Mouse (Mus musculus): ENCODE data around the gene Col11a1.

The Col11a1 gene

DNA sequence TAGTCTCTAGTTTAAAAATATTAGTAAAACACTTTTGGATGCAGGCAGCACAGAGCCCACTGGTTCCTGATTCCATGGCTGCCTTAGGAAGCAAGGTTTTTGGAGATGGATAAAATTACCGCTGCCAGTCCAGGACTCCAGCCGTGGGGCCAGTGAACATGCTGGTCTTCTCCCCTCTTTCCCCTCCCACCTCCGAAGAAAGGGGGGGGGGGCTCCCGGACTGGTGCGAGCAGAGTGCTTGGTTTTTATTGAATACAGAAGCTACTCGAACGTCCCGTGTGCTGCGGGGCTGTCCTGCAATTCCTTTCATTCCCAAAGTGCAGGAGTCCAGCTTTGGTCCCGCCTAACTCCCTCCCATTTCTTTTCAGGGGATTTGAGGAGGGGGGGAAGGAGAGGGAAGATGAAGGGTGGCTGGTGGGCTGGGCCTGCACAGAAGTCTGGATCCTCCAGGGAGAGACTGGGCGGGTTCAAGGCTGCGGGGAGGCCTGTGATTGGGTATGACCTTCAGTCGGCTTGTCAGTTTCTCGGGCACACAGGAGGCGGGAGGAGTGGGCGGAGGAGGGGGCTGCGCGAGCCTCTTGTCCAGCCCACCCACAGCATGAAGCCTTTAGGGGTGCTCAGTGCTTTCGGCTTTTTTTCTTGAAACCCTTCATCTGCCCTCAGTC, at the start of gene Col11a1:
Gene Col11a1, plus strand, starts transcription at position 570 of the 665 bp plus-strand sequence.
- POLR2A ChIA-PET: no interaction called here
- CTCF ChIA-PET: no interaction called here

DNA sequence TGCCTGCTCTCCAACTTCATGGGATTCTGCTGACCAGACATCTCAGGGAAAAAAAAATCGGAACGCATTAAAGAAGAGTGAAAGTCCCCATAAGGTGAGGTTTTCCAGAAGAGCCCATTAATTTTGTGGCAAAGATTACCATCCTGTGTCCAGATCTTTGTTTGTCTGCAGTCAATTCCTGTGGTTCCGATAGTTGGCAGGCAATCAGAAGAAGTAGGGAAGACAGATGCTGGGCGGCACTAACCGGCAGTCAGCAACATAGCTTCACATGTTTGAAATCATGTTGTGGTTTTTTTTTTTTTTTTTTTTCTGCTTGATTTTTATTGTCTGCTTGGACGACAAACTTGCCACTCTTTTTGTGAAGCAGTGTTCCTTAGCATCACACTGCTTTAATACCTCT, 39.4 kb upstream of the Col11a1 start:
- ChIA-PET POLR2A (interaction anchor here in 1 of 4 experiments (0.6 kb wide), 1 partner anchor 35 kb away, joined by 5 read pairs; no protein-coding TSS in a partner anchor), CTCF (no interaction called here)

DNA sequence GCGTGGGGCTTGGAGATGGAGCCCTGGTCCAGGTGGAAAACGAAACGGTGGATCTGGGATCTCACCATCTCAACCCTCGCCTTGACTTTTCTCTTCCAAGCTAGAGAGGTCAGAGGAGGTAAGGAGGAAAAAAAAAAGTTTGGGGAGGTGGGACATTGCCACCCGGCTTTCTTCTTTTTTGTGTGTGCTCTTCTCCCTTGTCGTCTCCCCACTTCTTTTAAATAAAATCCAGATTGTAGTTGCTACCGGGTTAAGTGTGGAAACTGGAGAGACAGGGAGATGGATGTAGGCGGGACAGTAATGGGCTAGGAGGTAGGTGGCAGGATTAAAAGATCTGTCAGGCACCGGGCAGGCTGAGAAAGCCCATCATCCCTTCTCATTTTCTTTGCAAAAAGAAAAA, 546 bp downstream of the Col11a1 start:
- CTCF ChIA-PET: interaction anchor here in 1 of 4 experiments (0.8 kb wide), 1 partner anchor 66 kb away, joined by 4 read pairs; no protein-coding TSS in a partner anchor
- POLR2A ChIA-PET: no interaction called here

DNA sequence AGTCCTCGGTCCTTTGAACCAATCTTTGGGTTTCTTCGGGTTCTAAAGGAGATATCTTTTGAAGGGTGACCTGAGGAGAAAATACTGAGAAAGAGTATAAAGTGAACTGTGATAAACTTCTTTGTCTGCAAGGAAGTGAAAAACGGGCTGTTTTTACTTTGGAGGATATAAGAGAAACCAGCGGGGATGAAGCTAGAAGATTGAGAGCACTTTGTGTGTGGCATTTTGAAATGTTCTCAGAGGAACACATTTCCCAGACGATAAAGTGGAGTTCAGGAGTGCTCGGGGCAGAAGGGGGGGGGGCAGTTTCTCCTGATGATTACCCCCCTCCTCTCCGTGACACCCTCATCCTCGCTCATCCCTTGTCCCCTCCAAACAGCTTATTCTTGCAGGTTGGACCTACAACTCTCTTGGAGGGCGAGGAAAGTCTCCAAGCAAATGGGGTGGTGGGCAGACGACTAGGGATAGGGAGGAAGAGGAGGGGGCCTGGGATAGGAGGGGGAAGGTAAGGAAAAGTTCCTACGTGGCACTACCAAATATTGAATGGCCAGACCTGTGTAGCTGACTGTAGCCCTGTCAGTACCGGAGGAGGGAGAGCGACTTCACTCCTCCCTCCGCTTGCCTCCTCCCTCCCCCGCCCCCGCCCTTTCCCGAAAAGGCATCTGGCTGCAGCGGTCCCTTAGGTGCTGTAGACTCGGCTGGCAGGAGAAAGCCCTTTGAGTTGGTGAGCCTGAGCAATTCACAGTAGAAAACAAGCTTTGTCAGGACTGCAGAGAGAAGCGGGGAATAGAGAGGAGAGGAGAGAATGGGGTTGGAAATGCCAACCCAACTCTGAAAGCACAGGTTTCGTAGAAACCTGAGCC, 1.2 kb downstream of the Col11a1 start:
- POLR2A ChIA-PET: no interaction called here
- CTCF ChIA-PET: interaction anchor here in 2 of 4 experiments (0.6 to 0.8 kb wide), 2 partner anchors 66 to 1611 kb away, joined by 3 to 4 read pairs; no protein-coding TSS in a partner anchor

DNA sequence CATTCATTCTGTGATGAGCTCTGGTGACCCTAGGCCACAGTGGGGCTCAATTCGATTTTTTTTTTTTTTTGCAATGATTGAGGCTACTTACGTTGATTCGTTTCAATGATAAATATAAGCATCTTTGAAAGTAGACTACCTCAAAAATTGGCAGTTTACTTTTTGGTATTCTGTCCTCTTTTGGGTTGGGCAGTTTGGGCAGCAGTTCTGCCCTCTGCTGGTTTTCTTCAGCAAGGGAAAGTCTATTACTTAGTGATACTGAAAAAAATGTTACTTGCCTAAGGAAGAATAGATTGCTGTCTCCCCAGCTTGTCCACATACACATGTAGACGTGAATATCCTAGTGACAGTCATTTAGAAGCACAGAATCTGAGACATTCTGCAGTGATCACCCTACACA, 2.0 kb downstream of the Col11a1 start:
- ChIA-PET CTCF (interaction anchor here in 1 of 4 experiments (0.6 kb wide), 1 partner anchor 151 kb away, joined by 7 read pairs; no protein-coding TSS in a partner anchor), POLR2A (no interaction called here)

DNA sequence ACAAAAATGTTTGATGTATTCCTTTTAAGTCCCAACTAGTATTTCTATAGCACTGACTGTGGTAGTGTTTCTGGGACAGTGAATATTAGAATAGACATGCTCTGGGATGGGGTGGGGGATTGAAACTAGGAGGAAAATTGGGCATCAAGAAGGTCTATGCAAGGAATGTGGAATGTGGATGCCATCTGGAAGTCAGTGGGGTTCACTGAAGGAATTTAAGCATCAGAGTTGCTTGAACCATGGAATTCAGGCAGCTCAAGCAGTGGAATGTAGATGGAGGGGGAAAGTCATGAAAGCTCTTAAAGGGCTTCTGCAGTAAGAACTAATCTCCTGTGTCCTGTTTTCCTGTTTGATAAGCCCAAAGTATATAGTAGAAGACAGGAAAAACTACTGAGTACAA, 22.1 kb downstream of the Col11a1 start:
- POLR2A ChIA-PET: no interaction called here
- CTCF ChIA-PET: no interaction called here

DNA sequence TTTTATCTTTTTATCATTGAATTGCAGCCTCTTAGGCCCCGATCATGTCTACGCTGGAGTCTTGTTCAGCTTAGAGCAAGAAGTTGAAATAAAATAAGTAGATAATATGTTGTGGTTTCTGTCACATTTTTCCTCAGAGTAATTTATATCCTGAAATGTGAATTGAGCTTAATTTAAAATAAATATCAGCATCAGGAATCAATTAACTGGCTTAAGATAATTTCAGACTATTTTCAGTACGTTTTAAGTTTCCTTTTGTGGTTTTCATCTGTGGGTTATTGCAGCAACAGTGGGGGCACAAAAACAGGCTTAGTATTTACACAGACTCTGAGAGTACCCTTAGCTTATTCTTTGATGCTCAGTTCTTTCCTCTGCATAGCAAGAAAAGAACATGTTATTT, 23.2 kb downstream of the Col11a1 start:
- POLR2A ChIA-PET: no interaction called here
- CTCF ChIA-PET: no interaction called here

DNA sequence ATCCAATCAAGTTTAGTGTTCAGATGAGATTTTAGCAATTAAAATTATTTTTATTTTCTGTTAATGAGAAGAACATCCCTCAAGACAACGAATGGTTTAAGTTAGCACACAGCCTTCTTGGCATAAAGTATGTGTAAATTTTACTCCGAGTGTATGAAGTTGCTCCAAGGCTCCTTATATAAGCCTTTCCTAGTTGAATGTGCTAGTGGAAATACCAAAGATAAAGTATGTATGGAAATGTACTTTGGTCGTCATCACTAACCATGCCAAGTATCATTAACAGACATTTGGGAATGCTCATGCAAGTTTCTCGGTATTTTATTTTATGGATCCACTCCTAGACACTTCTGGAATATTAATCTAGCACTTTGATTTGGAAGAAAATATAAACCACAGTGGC, 34.8 kb downstream of the Col11a1 start:
- CTCF ChIA-PET: no interaction called here
- POLR2A ChIA-PET: no interaction called here

DNA sequence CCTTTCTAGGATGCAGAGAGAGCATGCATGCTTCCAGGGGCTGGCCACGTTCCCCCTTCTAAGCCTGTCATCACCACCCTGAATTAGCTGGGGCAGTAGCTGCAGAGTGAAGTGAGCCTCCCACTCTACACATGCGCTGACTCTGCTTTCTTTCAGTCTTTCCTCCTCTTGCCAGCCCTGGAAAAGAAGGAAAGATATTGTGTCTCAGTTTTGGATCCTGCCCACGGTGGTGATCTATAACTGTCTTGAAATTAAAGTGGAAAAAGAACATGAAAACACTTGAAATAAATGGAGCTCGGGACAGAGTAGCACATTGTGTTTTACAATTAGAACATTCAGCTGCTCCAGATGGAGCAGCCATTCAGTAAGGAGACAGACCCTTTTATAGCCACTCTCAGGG, 35.2 kb downstream of the Col11a1 start:
- CTCF ChIA-PET: no interaction called here
- POLR2A ChIA-PET: no interaction called here

DNA sequence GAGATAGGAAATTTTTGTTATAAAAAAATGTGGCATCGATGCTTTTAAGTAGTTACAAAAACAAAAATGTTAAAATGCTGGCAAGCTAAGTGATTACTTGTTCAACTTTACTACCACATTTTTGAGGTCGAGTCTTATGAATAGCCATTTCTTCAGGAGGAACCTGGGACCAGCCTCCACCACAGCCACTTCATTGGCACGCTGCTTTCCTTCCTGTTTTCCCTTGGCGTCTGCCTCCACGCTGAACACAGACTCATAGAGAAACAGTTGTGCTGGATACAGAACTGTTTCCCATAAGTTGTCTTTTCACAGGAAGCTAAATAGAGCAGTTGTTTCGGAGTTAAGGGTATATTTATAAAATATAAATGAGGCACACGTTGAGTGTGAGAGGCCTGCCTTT, 69.0 kb downstream of the Col11a1 start:
- ChIA-PET CTCF (no interaction called here), POLR2A (no interaction called here)

DNA sequence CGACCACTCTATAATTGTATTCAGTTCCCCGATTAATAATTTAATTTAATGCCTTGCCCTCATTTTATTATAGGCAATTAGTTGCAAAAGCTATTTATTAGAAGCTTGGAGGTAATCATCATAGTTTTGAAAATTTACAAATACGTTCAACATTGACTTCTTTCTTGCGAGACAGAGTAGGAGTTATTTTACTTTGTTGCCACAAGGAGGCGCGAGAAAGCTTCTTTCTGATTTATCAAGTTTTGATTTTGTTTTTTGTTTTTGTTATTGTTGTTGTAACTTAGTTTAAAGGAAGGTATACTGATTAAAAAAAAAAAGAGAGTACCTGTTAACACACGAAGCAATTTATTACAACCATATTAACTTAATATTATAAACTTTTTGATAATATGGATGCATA, 76.8 kb downstream of the Col11a1 start:
- CTCF ChIA-PET: interaction anchor here (0.7 kb wide), 4 partner anchors 18 to 349 kb away, joined by 3 read pairs; no protein-coding TSS in a partner anchor
- POLR2A ChIA-PET: interaction anchor here in 2 of 4 experiments (0.7 kb wide), 3 partner anchors 46 to 1616 kb away, joined by 3 to 4 read pairs (median 4); no protein-coding TSS in a partner anchor

DNA sequence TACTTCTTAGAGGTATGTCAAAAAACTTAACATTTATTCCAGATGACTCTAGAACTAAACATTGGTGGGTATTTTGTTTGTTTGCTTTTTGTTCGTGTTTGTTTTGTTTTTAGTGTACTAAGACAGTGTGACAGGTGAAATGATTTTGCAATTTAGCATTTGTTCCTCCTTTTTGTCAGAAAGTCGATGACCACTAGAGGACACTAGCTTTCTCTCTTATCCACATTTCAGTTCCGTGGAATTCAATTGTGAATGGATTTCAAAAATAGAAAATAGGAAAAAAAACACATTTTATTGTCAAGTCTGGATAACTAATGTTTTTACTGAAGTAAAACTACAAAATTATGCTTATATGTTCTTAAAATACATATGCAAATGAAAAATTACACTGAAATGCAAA, 116.8 kb downstream of the Col11a1 start:
- POLR2A ChIA-PET: no interaction called here
- CTCF ChIA-PET: no interaction called here

DNA sequence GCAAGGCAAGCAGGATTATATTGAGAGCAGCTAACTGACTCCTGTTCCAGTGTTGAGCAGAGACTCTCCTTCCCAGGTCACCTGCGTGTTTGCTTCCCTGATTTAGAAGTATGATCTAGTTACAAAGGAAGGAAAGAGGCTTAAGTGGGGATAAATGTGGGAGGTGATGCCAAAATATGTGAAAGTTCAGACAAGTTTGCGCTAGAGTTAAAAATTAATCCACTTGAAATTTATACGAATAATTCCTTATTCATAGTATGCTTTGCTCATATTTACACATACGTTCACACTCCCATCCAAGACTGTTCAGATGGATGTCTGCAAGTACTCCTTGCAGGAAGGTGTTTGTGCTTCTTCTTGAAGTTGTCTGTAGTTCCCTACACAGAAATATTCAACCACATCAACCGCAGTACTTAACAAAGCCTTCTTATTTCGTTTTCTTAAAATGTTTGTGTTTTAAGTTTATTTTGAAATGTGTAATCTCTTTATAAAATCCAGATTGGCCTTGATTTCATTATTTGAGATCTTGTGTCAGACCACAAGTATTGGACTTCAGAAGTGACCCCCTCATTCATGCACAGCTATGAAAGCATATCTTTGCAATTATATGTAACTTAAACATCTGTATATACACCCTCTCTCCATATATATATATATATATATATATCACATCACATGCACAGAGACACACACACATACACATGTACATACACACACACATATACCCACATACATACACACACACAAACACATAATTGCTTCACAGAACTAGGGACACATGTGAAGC, 167.8 kb downstream of the Col11a1 start:
- POLR2A ChIA-PET: no interaction called here
- CTCF ChIA-PET: no interaction called here

DNA sequence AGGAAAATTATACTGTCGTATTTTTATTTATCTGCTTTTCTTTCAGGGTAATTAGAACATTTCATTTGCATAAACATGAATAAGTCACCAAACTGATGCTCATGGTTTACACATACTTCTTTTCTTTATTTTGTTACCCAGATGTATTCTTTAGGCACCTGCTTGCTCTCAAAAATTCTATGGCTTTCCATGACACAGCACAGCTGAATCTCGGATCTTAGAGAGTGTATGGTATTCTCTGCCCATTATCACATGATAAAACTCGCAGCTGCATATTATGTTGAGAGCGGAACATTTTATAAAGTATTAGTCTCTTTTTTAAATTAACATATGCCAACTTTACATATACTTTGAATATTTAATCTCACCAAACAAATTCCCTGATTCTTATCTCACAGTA, 181.9 kb downstream of the Col11a1 start:
- POLR2A ChIA-PET: no interaction called here
- CTCF ChIA-PET: no interaction called here

DNA sequence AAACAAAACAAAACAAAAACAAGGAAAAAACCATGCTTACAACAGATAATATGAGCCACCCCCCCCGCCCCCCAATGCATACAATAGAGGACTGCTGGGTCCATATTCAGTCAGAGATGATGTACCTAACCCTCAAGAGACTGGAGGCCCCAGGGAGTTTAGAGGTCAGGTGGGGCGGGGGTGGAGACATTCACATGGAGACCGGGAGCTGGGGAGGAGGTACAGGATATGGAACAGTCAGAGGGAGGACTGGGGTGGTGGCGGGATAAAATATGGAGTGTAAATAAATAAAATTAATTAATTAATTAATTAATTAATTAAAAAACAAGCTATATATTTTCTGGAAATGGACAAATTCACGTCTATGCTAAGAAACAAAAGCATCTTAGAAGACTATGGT, 185.8 kb downstream of the Col11a1 start:
- ChIA-PET POLR2A (no interaction called here), CTCF (no interaction called here)

DNA sequence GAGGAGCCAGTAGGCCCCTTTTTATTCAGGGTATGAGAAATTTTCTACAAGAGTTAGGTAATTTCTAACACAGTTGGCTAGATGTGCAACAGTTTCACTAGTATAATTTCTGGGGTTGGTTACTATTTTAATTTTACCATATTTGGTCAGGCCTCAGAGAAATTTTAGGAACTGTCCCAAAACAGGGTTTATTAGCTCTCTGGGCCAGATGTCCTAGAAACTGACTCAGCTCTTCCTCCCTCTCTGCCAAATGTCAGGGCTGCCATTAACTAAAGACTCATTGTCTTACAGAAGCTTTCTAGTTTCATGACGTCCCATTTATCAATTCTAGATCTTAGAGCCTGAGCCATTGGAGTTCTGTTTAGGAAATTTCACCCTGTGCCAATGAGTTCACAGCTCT, 199.2 kb downstream of the Col11a1 start:
- ChIA-PET POLR2A (no interaction called here), CTCF (no interaction called here)
